Mouse (Mus musculus) heart, postnatal 10 days (tissue): ENCODE data around the gene C2cd4b. TPM values are rescaled to one million over a fixed set of nuclear protein-coding genes. Genes with fewer than 3 reads are reported as not detected.

ENCODE experiments used
- DNase-seq, 2 experiments: peaks; one replicate each; pipeline ENCODE4 v3.0.0; 2021
- intact Hi-C: fragments of 180-260 bp; cut with DNase I; formaldehyde crosslinking; loops from one replicate; pipeline ENCODE4 v1.15.1; 2025
- total RNA-seq, 2 experiments: library from RNA; stranded (reverse); gene quantifications; 2 replicates each; pipeline ENCODE4 v1.2.3; 2021

C2cd4b gene
- total RNA-seq, 2 experiments from 2014 or later, result 1.7 to 2.6 TPM

- DNase-seq, result no peak
- intact Hi-C loops, result no loop called here
These were observed 9.6 kb downstream of the C2cd4b start for GRCm38 (mm10) chr9:67768843-67769242.

DNA sequence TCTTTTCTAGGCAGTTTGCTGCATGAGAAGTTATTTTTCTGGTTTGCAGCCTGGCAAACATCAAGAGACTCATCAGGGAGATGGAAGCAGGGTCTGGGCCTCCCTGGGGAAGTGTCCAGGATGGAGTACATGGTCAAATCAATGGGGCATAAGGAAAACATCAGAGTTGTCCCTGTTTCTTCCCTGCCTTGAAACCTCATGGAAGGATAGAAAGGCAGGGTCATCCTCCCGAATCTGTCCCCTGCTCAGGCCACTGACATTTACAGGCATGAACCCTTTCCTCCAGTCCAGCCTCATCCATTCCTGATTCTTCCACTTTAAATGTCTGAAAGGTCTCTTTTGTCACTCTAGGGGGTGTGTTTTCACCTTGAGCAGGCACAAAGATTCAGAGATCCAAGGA lies 10.2 kb downstream of the C2cd4b start:
- intact Hi-C loops, result no loop called here
- DNase-seq, result no peak

DNA sequence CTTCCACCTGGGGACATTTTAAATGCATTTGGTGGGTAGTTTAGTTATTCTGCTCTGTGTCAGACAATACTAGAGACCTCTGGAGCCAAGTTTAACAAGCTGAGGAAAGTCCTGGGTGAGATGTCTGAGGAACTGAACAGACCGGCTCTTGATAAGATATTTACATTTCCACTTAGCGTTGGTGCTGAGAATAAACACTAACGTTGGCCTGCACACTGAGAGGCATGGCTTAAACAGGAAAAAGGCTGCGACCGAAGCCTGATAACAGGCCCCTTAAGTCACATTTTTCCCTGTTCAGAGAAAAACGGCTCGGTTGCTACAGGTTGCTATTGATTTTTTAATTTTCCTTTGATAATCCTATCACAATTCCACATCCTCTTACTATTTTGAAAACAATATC lies 12.1 kb downstream of the C2cd4b start:
- intact Hi-C loops, result no loop called here
- no peak for DNase-seq

GRCm38 (mm10) chr9:67774201-67774600 lies 15.0 kb downstream of the C2cd4b start:
- intact Hi-C loops, result no loop called here
- DNase-seq, result no peak

DNA sequence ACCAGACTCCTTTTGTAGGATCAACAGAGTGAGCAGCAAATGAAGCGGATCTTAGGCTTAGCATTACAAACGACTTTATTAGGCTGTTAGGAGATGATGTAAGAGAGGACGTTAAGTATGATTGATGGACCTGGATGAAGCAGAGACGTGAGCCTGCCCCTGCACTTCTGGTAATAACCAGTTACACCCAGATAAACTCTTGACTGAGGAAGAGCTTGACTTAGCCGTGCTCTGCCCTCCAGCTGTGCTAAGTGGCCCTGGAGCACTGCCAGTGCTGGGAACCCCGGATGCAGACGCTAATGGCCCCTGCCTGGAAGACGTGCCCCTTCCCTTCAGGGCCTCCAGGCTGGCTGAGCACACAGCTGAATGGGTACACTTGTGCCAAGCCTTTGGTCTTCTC lies 19.3 kb downstream of the C2cd4b start:
- intact Hi-C loops, result no loop called here
- DNase-seq, result no peak

DNA sequence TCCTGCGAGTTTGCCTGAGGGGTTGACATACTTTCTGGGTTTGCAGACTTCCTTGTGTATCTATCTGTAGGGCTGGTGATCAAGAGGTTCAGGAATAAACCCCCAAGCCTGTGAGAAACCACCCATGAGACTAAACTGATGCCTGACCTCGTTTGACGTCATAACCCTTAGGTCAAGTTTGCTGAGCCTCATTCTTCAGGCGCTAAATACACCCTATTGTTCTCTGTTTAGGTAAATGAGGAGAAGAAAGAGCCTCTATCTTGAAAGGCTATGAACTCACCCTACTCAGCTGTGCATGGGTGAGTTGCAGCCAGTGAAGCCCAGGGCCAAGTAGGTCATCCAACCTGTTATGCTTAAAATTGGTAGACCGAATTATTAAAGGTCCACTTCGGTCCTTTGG lies 23.5 kb downstream of the C2cd4b start:
- intact Hi-C loops, result no loop called here

GRCm38 (mm10) chr9:67783464-67783863 lies 24.2 kb downstream of the C2cd4b start:
- intact Hi-C loops, result no loop called here
- no peak for DNase-seq

More for the DNA sequence above, 23.5 kb downstream of the C2cd4b start:
- no peak for DNase-seq

DNA sequence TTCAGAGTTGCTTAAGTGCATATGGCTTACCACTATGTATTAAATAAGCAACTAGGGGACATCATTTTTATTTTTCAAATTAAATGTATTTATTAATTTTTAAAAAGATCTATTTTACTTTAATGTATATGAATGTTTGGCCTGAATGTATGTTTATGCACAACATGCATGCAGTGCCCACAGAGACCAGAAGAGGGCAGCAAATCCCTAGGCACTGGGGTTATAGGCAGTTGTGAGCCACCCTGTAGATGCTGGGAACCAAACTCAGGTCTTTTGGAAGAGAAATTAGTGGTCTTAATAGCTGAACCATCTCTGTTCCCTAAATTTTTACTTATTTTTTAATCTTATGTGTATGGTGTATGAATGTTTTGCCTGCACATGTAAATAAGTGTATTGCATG lies 24.7 kb downstream of the C2cd4b start:
- intact Hi-C loops, result no loop called here
- no peak for DNase-seq

GRCm38 (mm10) chr9:67786311-67786710 lies 27.1 kb downstream of the C2cd4b start:
- no peak for DNase-seq
- intact Hi-C loops, result no loop called here

- DNase-seq, result no peak
- intact Hi-C loops, result no loop called here
These were observed 28.4 kb downstream of the C2cd4b start for GRCm38 (mm10) chr9:67787671-67788070.

DNA sequence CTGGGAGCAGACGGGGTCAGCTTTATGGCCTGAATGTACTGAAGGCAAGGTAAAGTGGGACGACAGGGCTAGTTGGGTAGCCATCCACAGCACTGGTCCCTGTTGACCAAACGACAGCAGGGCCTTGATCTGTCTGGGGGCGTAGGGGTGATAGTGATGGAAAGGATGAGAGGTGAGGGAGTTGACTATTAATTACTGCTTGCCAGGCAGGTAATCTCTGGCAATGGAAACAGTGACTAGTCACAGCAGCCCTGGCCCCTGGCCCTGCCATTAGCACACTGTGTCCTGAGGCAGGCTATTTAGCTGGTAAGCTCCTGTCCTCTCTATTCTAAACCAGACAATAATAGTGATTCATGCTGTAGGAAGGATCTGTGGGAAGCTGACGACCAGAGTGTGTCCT lies 33.2 kb downstream of the C2cd4b start:
- no peak for DNase-seq
- intact Hi-C loops, result no loop called here

DNA sequence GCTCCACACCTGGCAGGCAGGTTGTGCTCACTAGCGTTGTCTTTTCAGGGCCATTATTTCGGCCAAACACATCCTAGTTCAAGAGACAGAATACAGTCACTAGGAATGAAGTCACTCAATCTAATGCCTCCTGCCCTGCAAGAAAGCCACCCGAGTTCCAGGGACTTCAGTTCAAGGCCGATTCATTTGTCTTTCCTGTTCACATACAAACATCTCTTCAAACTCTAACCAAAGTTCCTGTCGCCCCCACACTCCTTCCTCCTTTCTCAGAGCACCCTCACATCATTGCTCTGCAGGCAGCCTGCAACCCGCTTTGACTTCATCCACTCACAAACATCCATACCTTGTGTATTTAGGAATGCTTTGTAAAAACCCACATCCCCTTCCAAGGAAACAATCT lies 34.3 kb downstream of the C2cd4b start:
- DNase-seq, result no peak
- intact Hi-C loops, result no loop called here

DNA sequence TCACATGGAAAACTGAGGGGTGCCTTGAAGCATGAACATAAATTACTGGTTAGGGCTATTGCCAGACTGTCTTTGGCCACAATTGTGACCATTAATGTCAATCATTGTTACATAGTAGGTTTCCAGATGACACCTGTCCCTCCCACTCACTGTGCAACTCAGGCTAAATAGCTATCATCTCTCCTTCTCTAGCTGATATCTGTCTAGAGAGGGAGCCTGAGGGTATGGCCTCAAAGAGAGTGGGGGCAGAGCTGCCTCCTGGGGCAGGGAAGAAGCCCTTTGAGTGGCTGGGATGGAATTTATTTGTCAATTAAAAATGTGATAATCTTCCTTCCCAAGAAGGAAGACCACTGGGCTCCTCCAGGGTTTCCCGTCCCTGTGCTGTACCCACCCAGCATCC lies 35.0 kb downstream of the C2cd4b start:
- no peak for DNase-seq
- intact Hi-C loops, result no loop called here

GRCm38 (mm10) chr9:67794668-67795067 lies 35.4 kb downstream of the C2cd4b start:
- intact Hi-C loops, result no loop called here
- no peak for DNase-seq

GRCm38 (mm10) chr9:67795205-67795675 lies 36.0 kb downstream of the C2cd4b start:
- intact Hi-C loops, result no loop called here
- DNase-seq, result no peak

- intact Hi-C loops, result no loop called here
- peak in 1 of 2 experiments; percentile 9 for DNase-seq
These were observed 40.0 kb downstream of the C2cd4b start for GRCm38 (mm10) chr9:67799078-67799819.

DNA sequence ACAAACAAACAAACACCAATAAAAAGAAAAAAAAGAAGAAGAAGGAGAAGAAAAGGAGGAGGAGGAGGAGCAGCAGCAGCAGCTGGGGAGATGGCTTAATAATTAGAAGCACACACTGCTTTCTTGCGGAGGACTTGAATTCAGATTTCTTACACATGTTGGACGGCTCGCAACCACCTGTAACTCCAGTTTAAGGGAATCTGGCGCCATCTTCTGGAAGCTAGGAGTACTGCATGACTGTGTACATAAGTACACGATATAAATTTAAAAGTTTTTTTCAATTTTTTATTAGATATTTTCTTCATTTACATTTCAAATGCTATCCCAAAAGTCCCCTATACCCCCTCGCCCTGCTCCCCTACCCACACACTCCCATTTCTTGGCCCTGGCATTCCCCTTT lies 43.0 kb downstream of the C2cd4b start:
- intact Hi-C loops, result loop anchor here (1.0 to 10.0 kb wide), 3 partner anchors 44 to 117 kb away; no protein-coding TSS in a partner anchor
- peak; percentile 35 to 61 for DNase-seq

- intact Hi-C loops, result loop anchor here (10.0 kb wide), 1 partner anchor 122 kb away; no protein-coding TSS in a partner anchor
- DNase-seq, result no peak
These were observed 47.8 kb downstream of the C2cd4b start for GRCm38 (mm10) chr9:67807000-67807399.

- no peak for DNase-seq
These were observed 51.3 kb downstream of the C2cd4b start for GRCm38 (mm10) chr9:67810527-67810926.

More at GRCm38 (mm10) chr9:67810527-67810926, 51.3 kb downstream of the C2cd4b start:
- intact Hi-C loops, result no loop called here
